Mouse (Mus musculus) stomach, postnatal 0 days (tissue): Measurements from ENCODE around the gene Atp5g2.

Source experiments
- CTCF ChIP-seq: IDR thresholded peaks from 2 replicates; pipeline ENCODE4 v1.5.1; 2016; ENCODE audit warnings: antibody characterized with exemption, low read depth, mild to moderate bottlenecking, moderate library complexity
- EP300 ChIP-seq: optimal IDR thresholded peaks from 2 replicates; pipeline ENCODE3; 2016; ENCODE audit warnings: antibody characterized with exemption

DNA sequence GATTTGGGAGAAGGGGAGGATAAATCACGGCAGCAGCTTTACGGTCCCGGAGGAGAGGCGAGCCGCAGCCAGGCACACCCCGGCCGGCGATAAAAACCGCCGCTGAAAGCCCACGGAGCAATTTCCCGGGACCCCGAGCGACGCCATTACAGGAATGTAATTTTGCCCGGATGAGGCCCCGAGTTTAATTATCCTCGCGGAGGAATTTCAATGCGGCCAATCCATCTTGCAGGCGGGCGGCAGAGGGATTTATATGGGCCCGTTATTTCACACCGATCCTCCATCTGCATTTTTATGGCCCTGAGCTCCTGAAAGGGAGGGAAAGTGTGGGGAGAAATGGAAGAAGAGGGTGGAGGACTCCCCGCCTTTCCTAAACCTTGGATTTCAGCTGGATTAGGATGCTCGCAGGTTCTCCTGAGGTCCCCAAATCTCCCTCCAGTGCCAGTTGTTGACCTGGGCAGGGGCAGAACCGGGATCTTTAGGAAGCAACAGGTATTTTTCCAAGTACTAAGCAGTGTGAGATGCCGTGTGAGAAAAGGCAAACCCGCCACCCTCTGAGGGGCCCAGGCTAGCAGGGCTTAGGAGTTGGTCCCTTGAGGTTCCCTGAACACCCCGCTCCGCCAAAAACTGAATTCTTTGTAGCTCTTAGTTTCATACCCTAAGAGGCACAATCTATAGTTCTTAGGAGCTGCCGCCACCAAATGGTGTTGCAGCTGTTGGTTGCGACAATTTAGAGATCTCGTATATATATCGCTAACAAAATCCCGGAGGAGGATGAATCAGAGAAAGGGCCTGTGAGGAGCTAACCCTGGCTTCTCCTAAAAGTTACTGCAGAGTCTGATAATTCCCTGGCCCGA, at the start of gene Atp5g2:
- TF ChIP-seq EP300 (no peak), CTCF (no peak)
